10 mouse cellular contexts compared by ENCODE assay signal in genomic region chr10:25652742-25653563, GRCm38 (mm10).
A peak's percentile ranks its signal among the peaks of the same experiment; 100 is the strongest.
DNase-seq lines count a peak whose midpoint lies in the region; ATAC-seq and TF ChIP-seq lines count a peak whose summit lies in the region.
"Had no signal": no experiment of that assay in that cellular context is flagged by ENCODE, and none has a peak within 500 bp of the region (broad histone marks: within the 10 kb centered on the region; RNA-seq: fewer than 3 reads in every experiment).

No protein-coding gene starts in this region.

- WGBS in heart, embryonic 10.5 days = 68% methylated on average over 16 of the region's 16 CpGs
- 52% methylated on average over 16 of the region's 16 CpGs for WGBS in lung, postnatal 0 days
- WGBS in lung, adult 2 months = 52% methylated on average over 16 of the region's 16 CpGs
- 37% methylated on average over 16 of the region's 16 CpGs for WGBS in heart, embryonic 15.5 days

- no peaks in the 10 kb centered on the region for H3K9me3 ChIP-seq in heart, embryonic 10.5 days
- no peaks in the 10 kb centered on the region for H3K9me3 ChIP-seq in lung, postnatal 0 days (ENCODE audit: low read length)
- H3K9me3 ChIP-seq in heart, embryonic 15.5 days (replicated peaks) = no peaks in the 10 kb centered on the region

- H3K9ac ChIP-seq in lung, postnatal 0 days (replicated peaks; ENCODE audit: low read depth) = no peak overlapping the region
- no peak overlapping the region for H3K9ac ChIP-seq in heart, embryonic 15.5 days
- H3K9ac ChIP-seq: liver, postnatal 0 days had no signal

- no peak for TF ChIP-seq EP300 in lung, postnatal 0 days (IDR thresholded peaks at IDR 0.05)

- DNase-seq in heart, adult 8-10 months (ENCODE audit: low spot score) = peak; percentile 5
- DNase-seq in heart, embryonic 10.5 days (ENCODE audit: low spot score) = no peak
- DNase-seq in lung, postnatal 0 days (ENCODE audit: low spot score) = peak; percentile 13
- no peak for DNase-seq in lung, adult 2 months
- DNase-seq in skeletal muscle tissue, adult 2 months (ENCODE audit: low read depth, low spot score) = peak; percentile 7
- DNase-seq in right cerebral cortex, adult 2 months (ENCODE audit: low spot score in 2 of 2) = no peak
- DNase-seq: cerebellum, adult 8-10 months; liver, postnatal 0 days had no signal

- no peak overlapping the region for H3K4me3 ChIP-seq in heart, embryonic 10.5 days
- H3K4me3 ChIP-seq in lung, postnatal 0 days (ENCODE audit: low read depth, low read length) = no peak overlapping the region
- H3K4me3 ChIP-seq in lung, adult 2 months (replicated peaks; ENCODE audit: extremely low read depth, low read depth, low read length) = no peak overlapping the region
- H3K4me3 ChIP-seq in heart, embryonic 15.5 days = no peak overlapping the region

- 0 out of 2 replicates have a peak, but pooled peaks cover 5% of the 10 kb centered on the region for H3K4me1 ChIP-seq in heart, embryonic 10.5 days
- H3K4me1 ChIP-seq in lung, postnatal 0 days (ENCODE audit: insufficient read depth, low read depth, low read length) = no peaks in the 10 kb centered on the region
- no peaks in the 10 kb centered on the region for H3K4me1 ChIP-seq in lung, adult 2 months (ENCODE audit: control insufficient read depth, insufficient read depth, low read length)
- H3K4me1 ChIP-seq in heart, embryonic 15.5 days (replicated peaks) = peaks cover 8% of the 10 kb centered on the region

- no peak overlapping the region for H3K27ac ChIP-seq in heart, embryonic 10.5 days
- no peak overlapping the region for H3K27ac ChIP-seq in lung, postnatal 0 days (ENCODE audit: low read length)
- peak overlapping the region; percentile 31; the same call in 1 of the 2 replicates for H3K27ac ChIP-seq in heart, embryonic 15.5 days

- H3K4me2 ChIP-seq in lung, postnatal 0 days (replicated peaks; ENCODE audit: low read depth, low read length) = no peak overlapping the region
- peak overlapping the region; percentile 37 for H3K4me2 ChIP-seq in heart, embryonic 15.5 days

- no peak for ATAC-seq in lung, postnatal 0 days
- no peak for ATAC-seq in heart, embryonic 15.5 days (replicated peaks; ENCODE audit: insufficient number of reproducible peaks, insufficient read depth, low FRiP score, low read depth)
- ATAC-seq: liver, postnatal 0 days had no signal

- no peaks in the 10 kb centered on the region for H3K27me3 ChIP-seq in heart, embryonic 10.5 days (ENCODE audit: insufficient read depth, poor library complexity, severe bottlenecking)
- no peaks in the 10 kb centered on the region for H3K27me3 ChIP-seq in lung, postnatal 0 days (replicated peaks; ENCODE audit: insufficient read depth, low read length)
- H3K27me3 ChIP-seq in heart, embryonic 15.5 days = no peaks in the 10 kb centered on the region
- H3K27me3 ChIP-seq: CH12.LX had no signal

- no peak for TF ChIP-seq CTCF in lung, postnatal 0 days (IDR thresholded peaks at IDR 0.05)
- no peak for TF ChIP-seq CTCF in lung, adult 2 months (IDR thresholded peaks at IDR 0.05; ENCODE audit: insufficient read depth, low read length)

- H3K36me3 ChIP-seq in heart, embryonic 10.5 days = no peaks in the 10 kb centered on the region
- H3K36me3 ChIP-seq in lung, postnatal 0 days (ENCODE audit: insufficient read depth, low read length) = no peaks in the 10 kb centered on the region
- no peaks in the 10 kb centered on the region for H3K36me3 ChIP-seq in heart, embryonic 15.5 days

- TF ChIP-seq POLR2A in lung, adult 2 months (IDR thresholded peaks at IDR 0.05; ENCODE audit: borderline replicate concordance, extremely low read depth, low read depth, low read length) = no peak

Comparison
In these comparisons a context has a peak if more than half of its experiments do, and no peak if none do; other contexts are left out.
1. DNase-seq: peak in heart, adult 8-10 months (single experiment), lung, postnatal 0 days (single experiment) and skeletal muscle tissue, adult 2 months (single experiment); none in heart, embryonic 10.5 days (single experiment), lung, adult 2 months (single experiment) and right cerebral cortex, adult 2 months (0 of 2).